Mouse (Mus musculus) heart, embryonic 15.5 days (tissue): ENCODE measurements around the gene AI467606. TPM values are rescaled to one million over a fixed set of nuclear protein-coding genes. Genes with fewer than 3 reads are reported as not detected.

Experiments used
- ATAC-seq: fragments of 200-750 bp; cut with Nextera tagmentation; replicated peaks from 2 replicates; pipeline ENCODE4 v1.8.0; 2017; ENCODE audit warnings: low read depth, moderate TSS enrichment; ENCODE audit not compliant: insufficient number of reproducible peaks, insufficient read depth, low FRiP score
- H3K27ac ChIP-seq: fragments of 300-500 bp; sonication (generic); 2 replicates; pipeline ENCODE4 v1.5.1; 2015; ENCODE audit warnings: mild to moderate bottlenecking, inconsistent platforms
- H3K27me3 ChIP-seq: fragments of 300-500 bp; sonication (generic); 2 replicates; pipeline ENCODE4 v1.6.1; 2015; ENCODE audit warnings: inconsistent platforms
- H3K36me3 ChIP-seq: fragments of 300-500 bp; sonication (generic); 2 replicates; pipeline ENCODE4 v1.6.1; 2015; ENCODE audit warnings: mild to moderate bottlenecking, inconsistent platforms
- H3K4me1 ChIP-seq: fragments of 300-500 bp; sonication (generic); replicated peaks from 2 replicates; pipeline ENCODE4 v1.6.1; 2015; ENCODE audit warnings: inconsistent platforms
- H3K4me2 ChIP-seq: fragments of 300-500 bp; sonication (generic); 2 replicates; pipeline ENCODE4 v1.6.1; 2015; ENCODE audit warnings: inconsistent platforms, mild to moderate bottlenecking, moderate library complexity
- H3K4me3 ChIP-seq: fragments of 300-500 bp; sonication (generic); 2 replicates; pipeline ENCODE4 v1.5.1; 2015; ENCODE audit warnings: mild to moderate bottlenecking, inconsistent platforms
- H3K9ac ChIP-seq: fragments of 300-500 bp; sonication (generic); 2 replicates; pipeline ENCODE4 v1.6.1; 2015; ENCODE audit warnings: mild to moderate bottlenecking, inconsistent platforms
- H3K9me3 ChIP-seq: fragments of 300-500 bp; sonication (generic); replicated peaks from 2 replicates; pipeline ENCODE4 v1.6.1; 2016; ENCODE audit warnings: inconsistent platforms
- WGBS: fragments of 180-500 bp; shearing (Covaris S2); methylation state at CpG from one replicate; pipeline ENCODE4 v1.1.7; 2015; ENCODE audit warnings: mixed read lengths; 5-methylcytosine and 5-hydroxymethylcytosine counted together
- polyA plus RNA-seq: library from polyadenylated mRNA; unstranded; fragments of >200 nt; fragmentation: Nextera tagmentation; extraction: Ambion mirVana; gene quantifications from 2 replicates; pipeline ENCODE4 v1.2.1, GENCODE M21; 2015

The AI467606 gene
- polyA plus RNA-seq, 1 experiment from 2014 or later, result 1.6 TPM

- Histone ChIP-seq H3K36me3 (no peaks in the 10 kb centered on the region), H3K4me2 (no peak overlapping the region), H3K27ac (no peak overlapping the region), H3K27me3 (no peaks in the 10 kb centered on the region), H3K9ac (no peak overlapping the region), H3K9me3 (no peaks in the 10 kb centered on the region), H3K4me3 (no peak overlapping the region), H3K4me1 (peaks cover 14% of the 10 kb centered on the region)
- ATAC-seq, result no peak
- 31% methylated on average over 9 of the region's 9 CpGs for WGBS
Measured at GRCm38 (mm10) chr7:127112921-127113597, 21.9 kb downstream of the AI467606 start.

- Histone ChIP-seq H3K4me1 (peaks cover 16% of the 10 kb centered on the region), H3K4me3 (no peak overlapping the region), H3K9ac (no peak overlapping the region), H3K27me3 (no peaks in the 10 kb centered on the region), H3K27ac (no peak overlapping the region), H3K9me3 (no peaks in the 10 kb centered on the region), H3K36me3 (no peaks in the 10 kb centered on the region), H3K4me2 (no peak overlapping the region)
- 47% methylated on average over 11 of the region's 12 CpGs for WGBS
- no peak for ATAC-seq
Measured at GRCm38 (mm10) chr7:127113614-127114259, 22.6 kb downstream of the AI467606 start.

GRCm38 (mm10) chr7:127114920-127115319 is 23.8 kb downstream of the AI467606 start:
- no peaks in the 10 kb centered on the region for H3K36me3 ChIP-seq
- no peak overlapping the region for H3K4me2 ChIP-seq
- no peaks in the 10 kb centered on the region for H3K27me3 ChIP-seq
- H3K4me3 ChIP-seq, result no peak overlapping the region
- no peak for ATAC-seq
- no peaks in the 10 kb centered on the region for H3K9me3 ChIP-seq
- H3K27ac ChIP-seq, result no peak overlapping the region
- no peak overlapping the region for H3K9ac ChIP-seq
- WGBS, result 70% methylated on average over 11 of the region's 11 CpGs
- H3K4me1 ChIP-seq, result peaks cover 19% of the 10 kb centered on the region

GRCm38 (mm10) chr7:127116331-127116935 is 25.3 kb downstream of the AI467606 start:
- WGBS, result 55% methylated on average over 11 of the region's 11 CpGs
- no peak overlapping the region for H3K9ac ChIP-seq
- no peak overlapping the region for H3K27ac ChIP-seq

GRCm38 (mm10) chr7:127117948-127118347 is 26.8 kb downstream of the AI467606 start:
- no peak overlapping the region for H3K4me2 ChIP-seq
- 34% methylated on average over 5 of the region's 5 CpGs for WGBS
- ATAC-seq, result no peak

More at GRCm38 (mm10) chr7:127116331-127116935, 25.3 kb downstream of the AI467606 start:
- ATAC-seq, result no peak
- Histone ChIP-seq H3K9me3 (no peaks in the 10 kb centered on the region), H3K27me3 (no peaks in the 10 kb centered on the region), H3K4me1 (peaks cover 21% of the 10 kb centered on the region), H3K36me3 (no peaks in the 10 kb centered on the region), H3K4me3 (no peak overlapping the region), H3K4me2 (no peak overlapping the region)

GRCm38 (mm10) chr7:127118671-127119445 is 27.7 kb downstream of the AI467606 start:
- Histone ChIP-seq H3K36me3 (no peaks in the 10 kb centered on the region), H3K27me3 (peaks cover 7% of the 10 kb centered on the region; the same call in 1 of the 2 replicates), H3K4me2 (no peak overlapping the region), H3K27ac (no peak overlapping the region), H3K9me3 (no peaks in the 10 kb centered on the region), H3K4me3 (no peak overlapping the region), H3K9ac (no peak overlapping the region), H3K4me1 (peaks cover 15% of the 10 kb centered on the region)
- WGBS, result 63% methylated on average over 14 of the region's 14 CpGs
- ATAC-seq, result no peak

More at GRCm38 (mm10) chr7:127117948-127118347, 26.8 kb downstream of the AI467606 start:
- H3K4me3 ChIP-seq, result no peak overlapping the region
- H3K36me3 ChIP-seq, result no peaks in the 10 kb centered on the region
- peaks cover 5% of the 10 kb centered on the region; the same call in 1 of the 2 replicates for H3K27me3 ChIP-seq
- no peak overlapping the region for H3K9ac ChIP-seq
- no peak overlapping the region for H3K27ac ChIP-seq
- H3K4me1 ChIP-seq, result peaks cover 22% of the 10 kb centered on the region
- H3K9me3 ChIP-seq, result no peaks in the 10 kb centered on the region

- 0 out of 2 replicates have a peak, but pooled peaks have one; percentile 2 for ATAC-seq
- peak overlapping the region; percentile 19; the same call in 1 of the 2 replicates for H3K9ac ChIP-seq
- peak overlapping the region; percentile 23 for H3K4me2 ChIP-seq
- no peaks in the 10 kb centered on the region; the same call in 1 of the 2 replicates for H3K9me3 ChIP-seq
- WGBS, result 23% methylated on average over 21 of the region's 21 CpGs
- H3K36me3 ChIP-seq, result no peaks in the 10 kb centered on the region
- 0 out of 2 replicates have a peak overlapping the region, but pooled peaks have one; percentile 4 for H3K4me3 ChIP-seq
- H3K4me1 ChIP-seq, result peaks cover 15% of the 10 kb centered on the region
- H3K27me3 ChIP-seq, result peaks cover 7% of the 10 kb centered on the region; the same call in 1 of the 2 replicates
- no peak overlapping the region for H3K27ac ChIP-seq
Measured at GRCm38 (mm10) chr7:127121061-127121910, 30.1 kb downstream of the AI467606 start.

- ATAC-seq, result 0 out of 2 replicates have a peak, but pooled peaks have one; percentile 37
- 14% methylated on average over 7 of the region's 7 CpGs for WGBS
- Histone ChIP-seq H3K27me3 (peaks cover 7% of the 10 kb centered on the region; the same call in 1 of the 2 replicates), H3K9me3 (no peaks in the 10 kb centered on the region; the same call in 1 of the 2 replicates), H3K4me2 (peak within 1 kb of the TSS; percentile 23), H3K36me3 (no peaks in the 10 kb centered on the region), H3K4me1 (peaks cover 15% of the 10 kb centered on the region), H3K4me3 (0 out of 2 replicates have a peak within 1 kb of the TSS, but pooled peaks have one; percentile 4), H3K27ac (no peak within 1 kb of the TSS), H3K9ac (peak within 1 kb of the TSS; percentile 19; the same call in 1 of the 2 replicates)
Measured at GRCm38 (mm10) chr7:127121911-127122270, 30.7 kb downstream of the AI467606 start, which contains the start of gene Qprt. Qprt (minus strand) TSS chr7:127122226.

GRCm38 (mm10) chr7:127129638-127130037 is 38.5 kb downstream of the AI467606 start:
- Histone ChIP-seq H3K4me2 (no peak overlapping the region), H3K27ac (no peak overlapping the region), H3K9ac (no peak overlapping the region), H3K4me3 (no peak overlapping the region), H3K36me3 (no peaks in the 10 kb centered on the region), H3K27me3 (0 out of 2 replicates have a peak, but pooled peaks cover 1% of the 10 kb centered on the region), H3K9me3 (no peaks in the 10 kb centered on the region), H3K4me1 (no peaks in the 10 kb centered on the region)
- WGBS, result 13% methylated on average over 4 of the region's 4 CpGs
- ATAC-seq, result no peak

- H3K27ac ChIP-seq, result no peak overlapping the region
- 0 out of 2 replicates have a peak, but pooled peaks cover 3% of the 10 kb centered on the region for H3K27me3 ChIP-seq
- H3K36me3 ChIP-seq, result no peaks in the 10 kb centered on the region
- WGBS, result 64% methylated on average over 5 of the region's 5 CpGs
- H3K9ac ChIP-seq, result no peak overlapping the region
- H3K4me2 ChIP-seq, result no peak overlapping the region
- H3K9me3 ChIP-seq, result no peaks in the 10 kb centered on the region
- H3K4me3 ChIP-seq, result no peak overlapping the region
- no peak for ATAC-seq
- H3K4me1 ChIP-seq, result peaks cover 5% of the 10 kb centered on the region; the same call in 1 of the 2 replicates
Measured at GRCm38 (mm10) chr7:127133125-127133524, 42.0 kb downstream of the AI467606 start.
